Mouse (Mus musculus) CH12.LX (cell line): ENCODE measurements around the gene Tspan7. TPM values are rescaled to one million over a fixed set of nuclear protein-coding genes. Genes with fewer than 3 reads are reported as not detected.

Source experiments
- DNase-seq: peaks from one replicate; pipeline ENCODE4 v3.0.0-alpha.2; 2013; ENCODE audit errors: extremely low read depth
- H3K27ac ChIP-seq: 2 replicates; pipeline ENCODE4 v1.5.1; 2012; ENCODE audit warnings: low read depth, mild to moderate bottlenecking, control low read depth, moderate library complexity; ENCODE audit not compliant: insufficient read depth
- H3K27me3 ChIP-seq: replicated peaks from 2 replicates; pipeline ENCODE3; 2012; ENCODE audit warnings: inconsistent platforms
- H3K36me3 ChIP-seq, 2 experiments: replicated peaks in 1 of 2; 2 replicates each; pipeline versions ENCODE3 to v1.6.1; 2012; ENCODE audit warnings: inconsistent platforms in 1 of 2, low read length in 1 of 2, mild to moderate bottlenecking in 1 of 2, mixed read lengths in 1 of 2, moderate library complexity in 1 of 2; ENCODE audit not compliant: control insufficient read depth in 1 of 2, insufficient read depth in 1 of 2
- H3K4me1 ChIP-seq, 2 experiments: 2 replicates each; pipeline ENCODE4 v1.6.1; 2012; ENCODE audit warnings: inconsistent platforms in 1 of 2, moderate library complexity in 1 of 2; ENCODE audit not compliant: insufficient read depth in 2 of 2, control insufficient read depth in 1 of 2
- H3K4me2 ChIP-seq: 2 replicates; pipeline ENCODE4 v1.6.1; 2012; ENCODE audit warnings: low read depth, mild to moderate bottlenecking, control low read depth; ENCODE audit not compliant: poor library complexity, insufficient read depth, severe bottlenecking
- H3K4me3 ChIP-seq, 3 experiments: fragments of 150-350 bp in 1 of 3; sonication (generic) in 1 of 3; replicated peaks in 1 of 3; 2 replicates each; pipeline versions ENCODE3 to v1.5.1; 2011 to 2012; ENCODE audit warnings: low read depth in 2 of 3, low read length in 2 of 3, mild to moderate bottlenecking in 2 of 3, moderate library complexity in 2 of 3, control low read depth in 1 of 3, improper control_type of control experiment in 1 of 3, inconsistent platforms in 1 of 3, mixed read lengths in 1 of 3; ENCODE audit not compliant: poor library complexity in 1 of 3
- H3K79me2 ChIP-seq: replicated peaks from 2 replicates; pipeline ENCODE4 v1.6.1; 2012; ENCODE audit warnings: mild to moderate bottlenecking, moderate library complexity; ENCODE audit not compliant: control insufficient read depth, poor library complexity, insufficient read depth, severe bottlenecking; ENCODE audit errors: extremely low read depth
- H3K9ac ChIP-seq: 2 replicates; pipeline ENCODE4 v1.6.1; 2012; ENCODE audit warnings: low read depth, mild to moderate bottlenecking, control low read depth, moderate library complexity; ENCODE audit not compliant: insufficient read depth
- H3K9me3 ChIP-seq: replicated peaks from 2 replicates; pipeline ENCODE3; 2012; ENCODE audit warnings: low read length, inconsistent platforms, mixed read lengths
- CHD2 ChIP-seq: IDR thresholded peaks from 2 replicates; pipeline ENCODE4 v1.6.1; 2011; ENCODE audit warnings: low read length, improper control_type of control experiment
- CTCF ChIP-seq, 2 experiments: IDR thresholded peaks in 1 of 2; conservative IDR thresholded peaks in 1 of 2; 2 replicates each; pipeline ENCODE4 v1.5.1; 2011 to 2012; ENCODE audit warnings: low read depth in 2 of 2, low read length in 2 of 2, improper control_type of control experiment in 1 of 2, inconsistent platforms in 1 of 2, mild to moderate bottlenecking in 1 of 2, moderate library complexity in 1 of 2
- E2F4 ChIP-seq: IDR thresholded peaks from 2 replicates; pipeline ENCODE4 v1.6.1; 2011; ENCODE audit warnings: low read depth, low read length, improper control_type of control experiment; ENCODE audit not compliant: insufficient replicate concordance
- ELF1 ChIP-seq: IDR thresholded peaks from 2 replicates; pipeline ENCODE4 v1.6.1; 2014; ENCODE audit warnings: low read depth, mild to moderate bottlenecking, inconsistent platforms, low read length, improper control_type of control experiment
- ETS1 ChIP-seq: conservative IDR thresholded peaks from 2 replicates; pipeline ENCODE4 v1.6.1; 2012; ENCODE audit warnings: low read depth, mild to moderate bottlenecking, inconsistent platforms, low read length, improper control_type of control experiment, moderate library complexity
- IRF4 ChIP-seq: IDR thresholded peaks from 2 replicates; pipeline ENCODE4 v1.6.1; 2014; ENCODE audit warnings: low read depth, mild to moderate bottlenecking, inconsistent platforms, low read length, improper control_type of control experiment
- MAFK ChIP-seq: IDR thresholded peaks from 2 replicates; pipeline ENCODE4 v1.6.1; 2011; ENCODE audit warnings: low read length, improper control_type of control experiment; ENCODE audit not compliant: insufficient replicate concordance
- MAZ ChIP-seq: IDR thresholded peaks from 2 replicates; pipeline ENCODE4 v1.6.1; 2012; ENCODE audit warnings: low read depth, mild to moderate bottlenecking, inconsistent platforms, low read length, improper control_type of control experiment, moderate library complexity
- MEF2A ChIP-seq: IDR thresholded peaks from 2 replicates; pipeline ENCODE4 v1.6.1; 2014; ENCODE audit warnings: low read depth, mild to moderate bottlenecking, inconsistent platforms, low read length, improper control_type of control experiment, borderline replicate concordance
- MYC ChIP-seq: IDR thresholded peaks from 2 replicates; pipeline ENCODE4 v1.6.1; 2011; ENCODE audit warnings: low read depth, mild to moderate bottlenecking, improper control_type of control experiment, low read length
- NELFE ChIP-seq: IDR thresholded peaks from 2 replicates; pipeline ENCODE4 v1.6.1; 2011; ENCODE audit warnings: low read depth, low read length, improper control_type of control experiment
- NRF1 ChIP-seq: IDR thresholded peaks from 2 replicates; pipeline ENCODE4 v1.6.1; 2014; ENCODE audit warnings: low read depth, mild to moderate bottlenecking, inconsistent platforms, low read length, improper control_type of control experiment, moderate library complexity
- POLR2A ChIP-seq: IDR thresholded peaks from 2 replicates; pipeline ENCODE4 v1.6.1; 2011; ENCODE audit warnings: low read depth, mild to moderate bottlenecking, improper control_type of control experiment, low read length
- RAD21 ChIP-seq: IDR thresholded peaks from 2 replicates; pipeline ENCODE4 v1.6.1; 2011; ENCODE audit warnings: low read depth, mild to moderate bottlenecking, low read length, improper control_type of control experiment, moderate library complexity
- RCOR1 ChIP-seq: conservative IDR thresholded peaks from 2 replicates; pipeline ENCODE4 v1.6.1; 2012; ENCODE audit warnings: low read depth, mild to moderate bottlenecking, inconsistent platforms, low read length, improper control_type of control experiment
- SIN3A ChIP-seq: IDR thresholded peaks from 2 replicates; pipeline ENCODE4 v1.6.1; 2012; ENCODE audit warnings: low read length, improper control_type of control experiment, inconsistent platforms
- SMC3 ChIP-seq: IDR thresholded peaks from 2 replicates; pipeline ENCODE4 v1.6.1; 2011; ENCODE audit warnings: low read depth, low read length, improper control_type of control experiment
- TCF12 ChIP-seq: IDR thresholded peaks from 2 replicates; pipeline ENCODE4 v1.6.1; 2014; ENCODE audit warnings: low read depth, mild to moderate bottlenecking, inconsistent platforms, low read length, improper control_type of control experiment
- USF1 ChIP-seq: IDR thresholded peaks from 2 replicates; pipeline ENCODE4 v1.6.1; 2014; ENCODE audit warnings: low read depth, mild to moderate bottlenecking, inconsistent platforms, low read length, improper control_type of control experiment
- USF2 ChIP-seq: conservative IDR thresholded peaks from 2 replicates; pipeline ENCODE4 v1.6.1; 2011; ENCODE audit warnings: low read depth, low read length, improper control_type of control experiment
- ZKSCAN1 ChIP-seq: IDR thresholded peaks from 2 replicates; pipeline ENCODE4 v1.6.1; 2012; ENCODE audit warnings: low read depth, inconsistent platforms, low read length, improper control_type of control experiment, borderline replicate concordance
- ZMIZ1 ChIP-seq: IDR thresholded peaks from 2 replicates; pipeline ENCODE4 v1.6.1; 2012; ENCODE audit warnings: low read depth, mild to moderate bottlenecking, inconsistent platforms, low read length, improper control_type of control experiment
- ZNF384 ChIP-seq: IDR thresholded peaks from 2 replicates; pipeline ENCODE4 v1.6.1; 2012; ENCODE audit warnings: low read depth, low read length, improper control_type of control experiment, inconsistent platforms
- dilution Hi-C: fragments of 300-500 bp; cut with MboI; formaldehyde crosslinking; loops from 2 replicates; pipeline ENCODE4 v1.14.3; 2020; ENCODE audit warnings: low sequenced_read_pairs; ENCODE audit not compliant: extremely low pct_unique_long_range_greater_than_20kb, extremely low pct_ligation_motif_present
- in situ Hi-C: fragments of 300-500 bp; cut with MboI; formaldehyde crosslinking; loops from 3 replicates; pipeline ENCODE4 v1.14.3; 2019; ENCODE audit warnings: low sequenced_read_pairs, low pct_ligation_motif_present, low pct_unique_long_range_greater_than_20kb, mixed read lengths
- polyA plus RNA-seq: library from polyadenylated mRNA; unstranded; fragments of >175 nt; gene quantifications from 2 replicates; pipeline ENCODE4 v1.2.1, GENCODE M21; 2012; ENCODE audit warnings: low read depth; ENCODE audit not compliant: insufficient read length
- total RNA-seq, 2 experiments: library from RNA; depleted of rRNA; stranded (reverse); fragments of 300-350 nt in 1 of 2; fragments of >200 nt in 1 of 2; gene quantifications; 2 replicates each; pipeline ENCODE4 v1.2.3; 2012 to 2014

The Tspan7 gene
- total and polyA plus RNA-seq, 3 experiments = not detected

GRCm38 (mm10) chrX:10557596-10557995 lies 72.6 kb downstream of the Tspan7 start:
- H3K9ac ChIP-seq = no peak overlapping the region
- H3K4me2 ChIP-seq = no peak overlapping the region
- H3K27ac ChIP-seq = no peak overlapping the region
- no peaks in the 10 kb centered on the region for H3K36me3 ChIP-seq
- DNase-seq = no peak
- no peaks in the 10 kb centered on the region for H3K79me2 ChIP-seq
- H3K9me3 ChIP-seq = no peaks in the 10 kb centered on the region
- dilution Hi-C loops (no loop called here), in situ Hi-C loops (no loop called here)
- H3K4me1 ChIP-seq = no peaks in the 10 kb centered on the region
- no peak overlapping the region for H3K4me3 ChIP-seq
- no peaks in the 10 kb centered on the region for H3K27me3 ChIP-seq
- TF ChIP-seq USF2 (no peak), E2F4 (no peak), NRF1 (no peak), SMC3 (no peak), MAZ (no peak), MEF2A (no peak), CTCF (conservative IDR thresholded peaks at IDR 0.05 in 1 of 2, IDR thresholded peaks at IDR 0.05 in 1 of 2; ENCODE audit: low read depth in 2 of 2, low read length in 2 of 2) (no peak), ZKSCAN1 (no peak), MYC (no peak), TCF12 (no peak), IRF4 (no peak), ZNF384 (no peak)

- no peak overlapping the region for H3K27ac ChIP-seq
- TF ChIP-seq USF1 (no peak), E2F4 (no peak), SMC3 (no peak), MAFK (no peak), NELFE (no peak), RAD21 (no peak), ZMIZ1 (no peak), ZKSCAN1 (no peak), NRF1 (no peak), POLR2A (no peak), ETS1 (no peak), RCOR1 (no peak), USF2 (no peak), CHD2 (no peak), MYC (no peak), TCF12 (no peak), ELF1 (no peak), SIN3A (no peak), MAZ (no peak)
- H3K36me3 ChIP-seq = no peaks in the 10 kb centered on the region
- H3K4me2 ChIP-seq = no peak overlapping the region
- H3K9ac ChIP-seq = no peak overlapping the region
- in situ Hi-C loops = no loop called here
- H3K9me3 ChIP-seq = no peaks in the 10 kb centered on the region
- H3K27me3 ChIP-seq = no peaks in the 10 kb centered on the region
- no peaks in the 10 kb centered on the region for H3K79me2 ChIP-seq
- H3K4me3 ChIP-seq = no peak overlapping the region
- dilution Hi-C loops = no loop called here
- no peak for DNase-seq
- H3K4me1 ChIP-seq = no peaks in the 10 kb centered on the region
Measured at GRCm38 (mm10) chrX:10558625-10559024, 73.7 kb downstream of the Tspan7 start.
